8 mouse cellular contexts compared by ENCODE assay signal in the genomic region with DNA sequence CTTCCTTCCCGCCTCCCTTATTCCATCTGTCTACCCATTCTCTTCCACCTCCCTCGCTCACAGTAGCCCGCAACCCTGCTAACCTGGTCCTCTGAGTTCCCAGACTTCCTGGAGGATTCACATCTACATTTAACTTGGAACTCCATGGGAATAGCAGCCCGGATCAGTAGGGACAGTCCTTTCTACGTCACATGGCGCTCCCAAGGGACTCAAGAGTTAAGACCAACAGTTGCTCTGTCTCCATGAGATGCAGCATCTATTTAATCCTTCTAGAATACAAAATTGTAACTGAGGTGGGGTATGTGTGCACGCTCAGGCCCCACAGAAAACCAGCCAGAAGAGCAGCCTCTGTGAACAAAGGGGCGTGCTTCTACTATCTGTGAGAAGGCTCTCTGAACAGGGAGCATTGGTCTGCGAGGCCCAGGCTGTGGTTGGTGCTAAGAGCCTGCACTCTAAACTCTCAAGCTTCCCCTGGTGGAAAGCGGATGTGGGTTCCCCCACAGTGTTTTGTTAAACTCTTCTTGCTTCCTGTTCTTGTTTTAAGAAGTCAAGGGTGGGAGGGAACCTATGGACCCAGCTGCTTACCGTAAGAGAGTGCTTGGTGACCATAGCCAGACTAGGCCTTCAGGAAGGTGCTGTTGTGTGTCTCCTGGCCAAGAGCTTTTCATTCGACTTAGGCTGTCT. TPM values are rescaled to one million over a fixed set of nuclear protein-coding genes. Genes with fewer than 3 reads are reported as not detected.
DNase-seq lines count a peak whose midpoint lies in the region; ATAC-seq lines count a peak whose summit lies in the region.

No protein-coding gene starts in this region.

- H3K4me1 ChIP-seq in neural tube, embryonic 13.5 days (replicated peaks): peaks cover 17% of the 10 kb centered on the region
- H3K4me1 ChIP-seq in liver, embryonic 16.5 days (ENCODE audit: control insufficient read depth, low read depth, low read length): no peaks in the 10 kb centered on the region; the same call in 1 of the 2 replicates
- H3K4me1 ChIP-seq in midbrain, embryonic 16.5 days (ENCODE audit: control insufficient read depth, insufficient read depth, low read length): peaks cover 1% of the 10 kb centered on the region; the same call in 1 of the 2 replicates

- 79% methylated on average over 12 of the region's 12 CpGs for WGBS in neural tube, embryonic 13.5 days
- 30% methylated on average over 12 of the region's 12 CpGs for WGBS in liver, embryonic 16.5 days (ENCODE audit: insufficient replicate concordance)
- 78% methylated on average over 12 of the region's 12 CpGs for WGBS in midbrain, embryonic 16.5 days

- H3K4me2 ChIP-seq in neural tube, embryonic 13.5 days: no peak overlapping the region
- peak overlapping the region; percentile 31 for H3K4me2 ChIP-seq in liver, embryonic 16.5 days (ENCODE audit: low read depth, low read length)
- no peak overlapping the region for H3K4me2 ChIP-seq in midbrain, embryonic 16.5 days (ENCODE audit: low read length)

- H3K27me3 ChIP-seq in neural tube, embryonic 13.5 days: no peaks in the 10 kb centered on the region
- H3K27me3 ChIP-seq in liver, embryonic 16.5 days (ENCODE audit: control insufficient read depth, insufficient read depth, low read depth, low read length): no peaks in the 10 kb centered on the region
- no peaks in the 10 kb centered on the region for H3K27me3 ChIP-seq in midbrain, embryonic 16.5 days (ENCODE audit: control insufficient read depth, insufficient read depth, low read depth, low read length)

- no peaks in the 10 kb centered on the region for H3K9me3 ChIP-seq in neural tube, embryonic 13.5 days
- no peaks in the 10 kb centered on the region for H3K9me3 ChIP-seq in liver, embryonic 16.5 days (replicated peaks; ENCODE audit: control insufficient read depth, low read length)
- no peaks in the 10 kb centered on the region for H3K9me3 ChIP-seq in midbrain, embryonic 16.5 days (replicated peaks; ENCODE audit: control insufficient read depth, low read length, poor library complexity, severe bottlenecking)

- intact Hi-C loops in heart, postnatal 14 days (cut with DNase I): no loop called here

- no peak for DNase-seq in neural tube, embryonic 10.5 days (ENCODE audit: extremely low spot score, low spot score)
- peak; percentile 52 to 54 for DNase-seq in heart, postnatal 14 days
- peak; percentile 38 to 80 for DNase-seq in spleen, postnatal 10 days (ENCODE audit: low spot score in 2 of 2)
- no peak for DNase-seq in adrenal gland, adult 18-20 months (ENCODE audit: low spot score in 2 of 2)
- no peak for DNase-seq in layer of hippocampus, adult 18-20 months (ENCODE audit: low spot score in 2 of 2)

- no peak overlapping the region for H3K4me3 ChIP-seq in neural tube, embryonic 13.5 days
- H3K4me3 ChIP-seq in liver, embryonic 16.5 days (ENCODE audit: low read depth, low read length): 0 out of 2 replicates have a peak overlapping the region, but pooled peaks have one; percentile 18
- H3K4me3 ChIP-seq in midbrain, embryonic 16.5 days (ENCODE audit: low read depth, low read length): no peak overlapping the region

- H3K27ac ChIP-seq in neural tube, embryonic 13.5 days (replicated peaks): 0 out of 2 replicates have a peak overlapping the region, but pooled peaks have one; percentile 1
- peak overlapping the region; percentile 66 for H3K27ac ChIP-seq in liver, embryonic 16.5 days (ENCODE audit: low read length)
- no peak overlapping the region for H3K27ac ChIP-seq in midbrain, embryonic 16.5 days (ENCODE audit: low read length)

- ATAC-seq in neural tube, embryonic 13.5 days (ENCODE audit: low read depth): no peak
- peak; percentile 56 for ATAC-seq in liver, embryonic 16.5 days (ENCODE audit: low read depth)
- ATAC-seq in midbrain, embryonic 16.5 days: no peak

- H3K36me3 ChIP-seq in neural tube, embryonic 13.5 days: no peaks in the 10 kb centered on the region
- no peaks in the 10 kb centered on the region for H3K36me3 ChIP-seq in liver, embryonic 16.5 days (ENCODE audit: control insufficient read depth, insufficient read depth)
- H3K36me3 ChIP-seq in midbrain, embryonic 16.5 days (ENCODE audit: control insufficient read depth, insufficient read depth, low read length): no peaks in the 10 kb centered on the region

- H3K9ac ChIP-seq in neural tube, embryonic 13.5 days: no peak overlapping the region
- no peak overlapping the region for H3K9ac ChIP-seq in liver, embryonic 16.5 days (ENCODE audit: low read depth, low read length)
- no peak overlapping the region for H3K9ac ChIP-seq in midbrain, embryonic 16.5 days (ENCODE audit: low read depth, low read length)

RNA-seq across cellular contexts. Expression of a gene that starts 2.2 kb away (rescaled TPM):
- polyA plus RNA-seq in neural tube, embryonic 13.5 days (2015; fragmentation: Nextera tagmentation; extraction: Ambion mirVana): 1.6 and 2.4 TPM in 2 replicates
- 10 to 100 TPM in 1 of 2 experiments, 1 to 10 TPM in 1; 8.3 to 10.7 TPM for total RNA-seq in heart, postnatal 14 days (2021)
- 0.77 and 0.98 TPM in 2 replicates for polyA plus RNA-seq in liver, embryonic 16.5 days (2015; fragmentation: Nextera tagmentation; extraction: Ambion mirVana)
- 2.1 and 2.5 TPM in 2 replicates for polyA plus RNA-seq in midbrain, embryonic 16.5 days (2015; fragmentation: Nextera tagmentation; extraction: Ambion mirVana)
- total RNA-seq in adrenal gland, adult 18-20 months (2021): 1 to 10 TPM; 3.7 to 5.2 TPM
- 1 to 10 TPM; 1.6 to 2.1 TPM for total RNA-seq in layer of hippocampus, adult 18-20 months (2021)

RNA-seq across cellular contexts. Expression of a gene that starts 29.9 kb away (rescaled TPM):
- 0.40 and 1.6 TPM in 2 replicates for polyA plus RNA-seq in neural tube, embryonic 13.5 days (2015; fragmentation: Nextera tagmentation; extraction: Ambion mirVana)
- not detected for total RNA-seq in heart, postnatal 14 days (2021)
- 27.7 and 40.9 TPM in 2 replicates for polyA plus RNA-seq in liver, embryonic 16.5 days (2015; fragmentation: Nextera tagmentation; extraction: Ambion mirVana)
- 1.3 TPM in 2 replicates for polyA plus RNA-seq in midbrain, embryonic 16.5 days (2015; fragmentation: Nextera tagmentation; extraction: Ambion mirVana)
- total RNA-seq in adrenal gland, adult 18-20 months (2021): 1 to 10 TPM in 1 of 2 experiments, not detected in 1; 1.2 TPM
- total RNA-seq in layer of hippocampus, adult 18-20 months (2021): 1 to 10 TPM; 2.6 to 2.8 TPM

RNA-seq across cellular contexts. Expression of a gene that starts 31.2 kb away (rescaled TPM):
- 22.2 and 24.0 TPM in 2 replicates for polyA plus RNA-seq in neural tube, embryonic 13.5 days (2015; fragmentation: Nextera tagmentation; extraction: Ambion mirVana)
- 1 to 10 TPM; 1.3 to 1.5 TPM for total RNA-seq in heart, postnatal 14 days (2021)
- polyA plus RNA-seq in liver, embryonic 16.5 days (2015; fragmentation: Nextera tagmentation; extraction: Ambion mirVana): 0.05 and 0.06 TPM in 2 replicates
- 42.4 and 44.7 TPM in 2 replicates for polyA plus RNA-seq in midbrain, embryonic 16.5 days (2015; fragmentation: Nextera tagmentation; extraction: Ambion mirVana)
- under 1 TPM; 0.32 to 0.40 TPM for total RNA-seq in adrenal gland, adult 18-20 months (2021)
- 10 to 100 TPM; 10.3 to 12.9 TPM for total RNA-seq in layer of hippocampus, adult 18-20 months (2021)

RNA-seq across cellular contexts. Expression of a gene that starts 52.5 kb away (rescaled TPM):
- polyA plus RNA-seq in neural tube, embryonic 13.5 days (2015; fragmentation: Nextera tagmentation; extraction: Ambion mirVana): 7.1 TPM in 2 replicates
- 1 to 10 TPM; 2.4 to 2.5 TPM for total RNA-seq in heart, postnatal 14 days (2021)
- 1.8 and 2.3 TPM in 2 replicates for polyA plus RNA-seq in liver, embryonic 16.5 days (2015; fragmentation: Nextera tagmentation; extraction: Ambion mirVana)
- polyA plus RNA-seq in midbrain, embryonic 16.5 days (2015; fragmentation: Nextera tagmentation; extraction: Ambion mirVana): 3.1 and 4.9 TPM in 2 replicates
- 10 to 100 TPM; 10.4 to 10.7 TPM for total RNA-seq in adrenal gland, adult 18-20 months (2021)
- total RNA-seq in layer of hippocampus, adult 18-20 months (2021): 1 to 10 TPM; 1.9 to 2.4 TPM

Comparison
In these comparisons a context has a peak if more than half of its experiments do, and no peak if none do; other contexts are left out.
1. DNase-seq: peak in heart, postnatal 14 days (2 of 2) and spleen, postnatal 10 days (2 of 2); none in neural tube, embryonic 10.5 days (single experiment), adrenal gland, adult 18-20 months (0 of 2) and layer of hippocampus, adult 18-20 months (0 of 2).
2. RNA of a gene that starts 31.2 kb away (total RNA-seq): 10.3 to 12.9 TPM in layer of hippocampus, adult 18-20 months; 1.3 to 1.5 TPM in heart, postnatal 14 days and 0.32 to 0.40 TPM in adrenal gland, adult 18-20 months; every median in the first group is over 4 times any median in the second.